Mouse (Mus musculus): ENCODE data around the gene Slc37a1. TPM values are rescaled to one million over a fixed set of nuclear protein-coding genes. Genes with fewer than 3 reads are reported as not detected.

The Slc37a1 gene
- total and polyA plus RNA-seq, 3 experiments, result 1.9 to 6.6 (median 2.2) TPM

DNA sequence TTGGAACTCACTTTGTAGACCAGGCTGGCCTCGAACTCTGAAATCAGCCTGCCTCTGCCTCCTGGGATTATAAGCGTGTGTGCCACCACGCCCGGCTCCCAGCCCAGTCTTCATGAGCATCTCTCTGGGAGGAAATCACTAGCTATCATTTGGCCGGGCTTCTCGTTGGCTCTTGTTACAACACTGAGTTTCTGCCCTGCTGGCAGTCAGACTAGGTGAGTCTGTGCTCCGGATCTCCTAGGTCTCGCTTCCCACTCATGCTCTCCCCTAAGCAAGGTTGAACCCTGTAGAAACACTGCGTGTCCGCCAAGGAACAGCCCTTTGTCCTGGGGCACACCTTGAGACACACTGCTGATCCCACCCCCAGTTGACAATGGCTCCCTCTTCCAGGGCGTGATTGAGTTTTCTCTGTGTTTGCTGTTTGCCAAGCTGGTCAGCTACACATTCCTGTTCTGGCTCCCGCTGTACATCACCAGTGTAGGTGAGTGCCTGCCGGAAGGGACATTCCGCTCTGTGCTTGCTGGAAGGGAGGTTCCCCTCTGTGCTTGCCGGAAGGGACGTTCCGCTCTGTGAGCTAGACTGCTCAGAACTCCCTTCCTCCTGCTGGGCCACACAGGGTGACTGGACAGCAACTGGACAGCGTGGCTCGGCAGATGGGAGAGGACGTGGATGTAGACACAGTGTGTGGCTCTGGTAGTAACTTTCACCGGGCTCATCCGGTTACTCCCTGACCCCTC lies 48.9 kb downstream of the Slc37a1 start (continued):
- TF ChIP-seq MAFK (IDR thresholded peaks at IDR 0.05; ENCODE audit: insufficient replicate concordance, low read length), result no peak
- peak; percentile 87 for TF ChIP-seq ELF1 (IDR thresholded peaks at IDR 0.05; ENCODE audit: low read depth, low read length)
- 0 out of 2 replicates have a peak, but pooled peaks have one; percentile 35 for TF ChIP-seq MAZ (IDR thresholded peaks at IDR 0.05; ENCODE audit: low read depth, low read length)
- no peak for TF ChIP-seq RCOR1 (conservative IDR thresholded peaks at IDR 0.05; ENCODE audit: low read depth, low read length)
- no peak for TF ChIP-seq BHLHE40 (IDR thresholded peaks at IDR 0.05; ENCODE audit: low read depth, low read length)
- no peak for TF ChIP-seq ZKSCAN1 (IDR thresholded peaks at IDR 0.05; ENCODE audit: borderline replicate concordance, low read depth, low read length)
- TF ChIP-seq MYC (IDR thresholded peaks at IDR 0.05; ENCODE audit: low read depth, low read length), result no peak
- TF ChIP-seq JUND (conservative IDR thresholded peaks at IDR 0.05; ENCODE audit: low read depth, low read length), result no peak
- peak; percentile 87 for TF ChIP-seq POLR2A (IDR thresholded peaks at IDR 0.05; ENCODE audit: low read depth, low read length)
- no peak for TF ChIP-seq USF1 (IDR thresholded peaks at IDR 0.05; ENCODE audit: low read depth, low read length)
- TF ChIP-seq CHD1 (IDR thresholded peaks at IDR 0.05; ENCODE audit: low read depth, low read length), result no peak
- TF ChIP-seq ZMIZ1 (IDR thresholded peaks at IDR 0.05; ENCODE audit: low read depth, low read length), result peak; percentile 80

DNA sequence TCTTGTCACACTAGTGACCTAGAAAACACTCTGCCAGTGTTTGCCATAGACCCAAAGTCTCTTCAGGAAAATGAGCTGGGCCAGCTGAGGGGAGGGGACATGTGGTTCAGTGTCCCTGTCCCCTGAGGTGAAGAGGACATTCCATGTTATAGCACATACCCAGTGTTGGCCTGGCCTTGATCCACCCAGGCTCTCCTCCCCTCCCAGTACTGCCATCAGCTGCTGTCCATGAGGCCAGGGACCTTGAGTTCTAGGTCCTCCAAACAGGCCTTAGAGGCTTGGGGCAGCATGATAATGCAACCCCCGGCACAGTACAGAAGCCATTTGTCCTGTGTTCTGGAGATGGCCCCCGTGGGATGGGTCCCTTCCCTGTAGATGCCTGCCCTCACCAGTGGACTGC lies 53.2 kb downstream of the Slc37a1 start:
- Histone ChIP-seq H3K27ac (ENCODE audit: insufficient read depth, low read depth) (no peak overlapping the region), H3K9me3 (replicated peaks; ENCODE audit: low read length) (no peaks in the 10 kb centered on the region), H3K27me3 (replicated peaks) (no peaks in the 10 kb centered on the region), H3K4me2 (ENCODE audit: insufficient read depth, low read depth, poor library complexity, severe bottlenecking) (no peak overlapping the region), H3K36me3 (replicated peaks in 1 of 2; ENCODE audit: control insufficient read depth in 1 of 2, insufficient read depth in 1 of 2, low read length in 1 of 2) (peaks cover 3 to 9% of the 10 kb centered on the region in 2 experiments), H3K4me3 (replicated peaks in 1 of 3; ENCODE audit: low read depth in 2 of 3, low read length in 2 of 3, poor library complexity in 1 of 3) (no peak overlapping the region), H3K79me2 (replicated peaks; ENCODE audit: control insufficient read depth, extremely low read depth, insufficient read depth, poor library complexity, severe bottlenecking) (no peaks in the 10 kb centered on the region), H3K4me1 (ENCODE audit: control insufficient read depth in 1 of 2, insufficient read depth in 2 of 2) (peaks cover 5 to 19% of the 10 kb centered on the region in 2 experiments; a peak in 3 of 4 replicates), H3K9ac (ENCODE audit: insufficient read depth, low read depth) (no peak overlapping the region)
- dilution Hi-C loops (cut with MboI; ENCODE audit: extremely low pct_ligation_motif_present, extremely low pct_unique_long_range_greater_than_20kb, low sequenced_read_pairs) (no loop called here), in situ Hi-C loops (cut with MboI; ENCODE audit: low pct_ligation_motif_present, low pct_unique_long_range_greater_than_20kb, low sequenced_read_pairs) (no loop called here)
- no peak for DNase-seq (ENCODE audit: extremely low read depth)
- TF ChIP-seq MXI1 (IDR thresholded peaks at IDR 0.05; ENCODE audit: low read depth, low read length) (no peak), KAT2A (IDR thresholded peaks at IDR 0.05; ENCODE audit: insufficient replicate concordance, low read length) (no peak), RAD21 (IDR thresholded peaks at IDR 0.05; ENCODE audit: low read depth, low read length) (no peak), EP300 (IDR thresholded peaks at IDR 0.05; ENCODE audit: low read length) (no peak), USF1 (IDR thresholded peaks at IDR 0.05; ENCODE audit: low read depth, low read length) (no peak), MEF2A (IDR thresholded peaks at IDR 0.05; ENCODE audit: borderline replicate concordance, low read depth, low read length) (no peak), SMC3 (IDR thresholded peaks at IDR 0.05; ENCODE audit: low read depth, low read length) (no peak), CTCF (conservative IDR thresholded peaks at IDR 0.05 in 1 of 2, IDR thresholded peaks at IDR 0.05 in 1 of 2; ENCODE audit: low read depth in 2 of 2, low read length in 2 of 2) (no peak), GABPA (IDR thresholded peaks at IDR 0.05; ENCODE audit: insufficient replicate concordance, low read depth, low read length) (no peak)
